Mouse (Mus musculus): ENCODE data around the gene Cd163. TPM values are rescaled to one million over a fixed set of nuclear protein-coding genes. Genes with fewer than 3 reads are reported as not detected.

The Cd163 gene
- polyA plus RNA-seq, 1 experiment from 2014 or later, result 0.07 TPM

DNA sequence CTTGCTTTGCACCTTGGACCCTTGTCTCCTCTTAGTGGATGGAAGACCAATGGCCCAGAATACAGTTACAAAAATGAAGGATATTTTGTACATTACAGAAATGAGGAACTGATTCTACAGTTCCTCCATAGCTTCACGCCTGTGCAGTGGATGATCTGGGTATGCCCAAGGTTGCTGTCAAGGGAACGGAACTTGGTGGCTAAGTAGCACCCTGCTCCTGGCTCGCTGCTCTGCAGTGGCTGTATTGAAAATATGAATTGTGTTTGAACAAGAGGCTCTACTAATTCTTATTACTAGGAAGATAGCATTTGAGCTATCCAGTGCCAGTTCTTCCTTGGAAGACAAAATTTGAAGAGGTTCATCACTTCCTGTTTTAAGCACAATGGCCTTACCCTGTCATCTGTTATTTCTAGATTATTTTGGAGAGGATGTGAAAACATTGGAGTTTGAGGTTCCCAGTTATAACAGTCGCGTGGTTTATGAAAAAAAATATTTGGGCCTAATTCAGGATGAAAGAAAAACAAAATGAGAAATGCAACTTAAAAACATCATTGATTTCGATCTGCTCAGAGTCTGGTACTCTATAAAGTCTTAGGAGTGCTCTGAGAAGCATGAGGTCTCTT, 69.2 kb downstream of the Cd163 start:
- H3K4me3 ChIP-seq, result no peak overlapping the region
- no peaks in the 10 kb centered on the region for H3K27me3 ChIP-seq (replicated peaks)
- H3K4me2 ChIP-seq, result no peak overlapping the region
- no peaks in the 10 kb centered on the region for H3K4me1 ChIP-seq
- H3K9ac ChIP-seq, result no peak overlapping the region
- no peak for ATAC-seq (ENCODE audit: extremely low read depth, insufficient number of reproducible peaks, low FRiP score, low TSS enrichment)
- WGBS, result 75% methylated on average over 6 of the region's 6 CpGs
- no peak overlapping the region for H3K27ac ChIP-seq (replicated peaks)
- H3K9me3 ChIP-seq, result no peaks in the 10 kb centered on the region
- H3K36me3 ChIP-seq, result no peaks in the 10 kb centered on the region

DNA sequence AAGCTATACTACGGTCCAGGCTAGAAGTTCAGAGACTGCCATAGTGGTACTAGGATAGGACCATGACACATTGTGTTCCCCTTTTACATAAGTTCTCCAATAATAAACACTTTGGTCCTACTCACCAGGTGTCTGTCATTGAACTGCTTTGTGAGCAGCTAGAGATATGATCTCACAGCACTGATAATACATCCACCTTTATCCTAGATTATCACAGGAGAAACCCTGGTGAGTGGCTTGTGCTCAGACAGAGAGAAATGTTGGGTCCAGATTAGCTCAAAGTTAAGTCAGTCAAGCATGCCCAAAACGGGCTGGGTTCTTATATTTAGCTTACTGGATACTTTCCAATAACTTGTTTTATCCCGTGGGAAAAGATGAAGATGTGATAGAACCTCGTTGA, 70.2 kb downstream of the Cd163 start:
- Histone ChIP-seq H3K27me3 (replicated peaks) (no peaks in the 10 kb centered on the region), H3K27ac (replicated peaks) (no peak overlapping the region), H3K4me3 (no peak overlapping the region), H3K9me3 (no peaks in the 10 kb centered on the region), H3K9ac (no peak overlapping the region), H3K4me2 (no peak overlapping the region), H3K4me1 (no peaks in the 10 kb centered on the region), H3K36me3 (no peaks in the 10 kb centered on the region)
- 67% methylated on average over 4 of the region's 4 CpGs for whole genome bisulfite sequencing
- no peak for ATAC-seq (ENCODE audit: extremely low read depth, insufficient number of reproducible peaks, low FRiP score, low TSS enrichment)

DNA sequence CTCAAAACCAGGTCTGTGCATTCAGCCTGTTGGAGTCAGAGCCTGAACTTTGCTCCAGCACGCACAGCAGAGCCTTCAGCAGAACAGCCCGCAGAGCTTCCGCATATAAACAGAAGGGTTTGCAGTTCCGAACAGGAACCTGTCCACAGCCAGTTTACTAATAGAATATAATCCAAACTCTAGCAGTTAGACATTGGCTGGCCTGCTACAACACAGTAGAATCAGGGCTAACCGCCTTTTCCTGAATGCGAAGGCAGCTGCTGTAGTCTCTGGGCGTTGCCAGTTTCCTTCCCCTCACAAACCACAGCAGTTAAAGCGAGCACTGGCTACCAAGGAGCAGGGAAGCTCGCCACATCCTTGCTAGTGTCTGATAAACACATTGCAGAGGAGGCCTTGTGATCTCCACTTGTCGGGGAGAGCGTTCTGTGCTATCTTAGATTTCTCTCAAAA, 71.0 kb downstream of the Cd163 start:
- Histone ChIP-seq H3K4me3 (no peak overlapping the region), H3K9ac (no peak overlapping the region), H3K27me3 (replicated peaks) (no peaks in the 10 kb centered on the region), H3K36me3 (no peaks in the 10 kb centered on the region), H3K4me1 (no peaks in the 10 kb centered on the region), H3K9me3 (no peaks in the 10 kb centered on the region), H3K4me2 (no peak overlapping the region), H3K27ac (replicated peaks) (no peak overlapping the region)
- WGBS, result 56% methylated on average over 11 of the region's 11 CpGs
- ATAC-seq (ENCODE audit: extremely low read depth, insufficient number of reproducible peaks, low FRiP score, low TSS enrichment), result no peak

DNA sequence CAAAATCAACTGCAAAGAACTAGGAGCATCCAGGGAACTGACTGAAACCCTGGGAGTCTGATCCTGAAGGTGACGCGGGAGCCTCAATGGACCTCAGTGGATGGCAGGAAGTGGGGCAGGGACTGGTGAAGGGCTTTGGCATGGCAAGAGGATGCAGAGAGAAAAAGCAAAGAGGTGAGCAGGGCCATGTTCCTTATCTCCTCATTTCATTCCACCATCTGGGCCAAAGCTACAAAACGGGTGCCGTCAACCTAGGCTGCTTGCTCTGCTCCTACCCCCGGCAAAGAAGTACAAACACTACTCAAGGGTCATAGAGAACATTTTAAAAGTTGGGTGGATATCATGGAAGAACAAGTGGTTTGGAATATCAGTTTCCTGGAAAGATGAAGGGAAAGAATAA, 71.9 kb downstream of the Cd163 start:
- WGBS, result 59% methylated on average over 5 of the region's 5 CpGs
- Histone ChIP-seq H3K27me3 (replicated peaks) (no peaks in the 10 kb centered on the region), H3K9me3 (no peaks in the 10 kb centered on the region), H3K9ac (no peak overlapping the region), H3K4me2 (no peak overlapping the region), H3K36me3 (no peaks in the 10 kb centered on the region), H3K4me3 (no peak overlapping the region), H3K27ac (replicated peaks) (no peak overlapping the region), H3K4me1 (no peaks in the 10 kb centered on the region)
- no peak for ATAC-seq (ENCODE audit: extremely low read depth, insufficient number of reproducible peaks, low FRiP score, low TSS enrichment)

DNA sequence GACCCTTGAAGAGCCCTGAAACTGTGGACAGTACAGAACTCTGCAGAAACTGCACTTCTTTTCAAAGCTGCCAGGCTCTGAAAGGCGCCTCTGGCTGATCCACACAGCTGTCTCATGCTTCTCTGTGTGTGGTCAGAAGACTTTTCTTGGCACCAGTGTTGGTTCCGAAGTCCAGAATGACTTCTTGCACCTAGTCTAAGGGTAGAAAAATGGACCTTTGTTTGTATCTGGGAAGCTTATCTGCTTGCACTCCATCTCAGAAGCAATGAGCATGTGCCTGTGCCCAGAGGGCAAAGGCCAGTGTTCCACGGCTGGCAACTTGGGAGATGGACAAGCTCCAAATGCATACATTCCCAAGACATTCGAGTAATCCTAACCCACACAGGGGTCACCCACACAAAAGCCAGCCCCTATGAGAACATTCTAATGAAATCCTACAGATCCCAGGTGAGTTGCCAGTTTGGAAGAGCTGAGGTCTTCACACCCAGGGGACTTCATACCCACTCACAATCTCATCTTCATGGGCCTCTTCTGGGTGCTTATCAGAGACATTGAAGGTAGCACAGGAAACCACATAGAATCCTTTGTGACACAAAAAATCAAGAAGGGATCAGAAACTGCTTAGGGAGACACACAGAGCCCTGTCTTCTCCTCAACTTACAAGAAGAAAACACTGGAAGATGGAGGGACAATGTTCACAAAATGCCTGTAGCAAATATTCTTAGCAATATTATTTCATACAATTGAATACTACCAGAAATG, 73.2 kb downstream of the Cd163 start:
- H3K4me2 ChIP-seq, result no peak overlapping the region
- 60% methylated on average over 4 of the region's 4 CpGs for WGBS
- H3K36me3 ChIP-seq, result no peaks in the 10 kb centered on the region
- H3K27me3 ChIP-seq (replicated peaks), result no peaks in the 10 kb centered on the region
- no peaks in the 10 kb centered on the region for H3K4me1 ChIP-seq
- no peak overlapping the region for H3K27ac ChIP-seq (replicated peaks)
- no peaks in the 10 kb centered on the region for H3K9me3 ChIP-seq
- no peak overlapping the region for H3K4me3 ChIP-seq
- no peak for ATAC-seq (ENCODE audit: extremely low read depth, insufficient number of reproducible peaks, low FRiP score, low TSS enrichment)
- no peak overlapping the region for H3K9ac ChIP-seq

DNA sequence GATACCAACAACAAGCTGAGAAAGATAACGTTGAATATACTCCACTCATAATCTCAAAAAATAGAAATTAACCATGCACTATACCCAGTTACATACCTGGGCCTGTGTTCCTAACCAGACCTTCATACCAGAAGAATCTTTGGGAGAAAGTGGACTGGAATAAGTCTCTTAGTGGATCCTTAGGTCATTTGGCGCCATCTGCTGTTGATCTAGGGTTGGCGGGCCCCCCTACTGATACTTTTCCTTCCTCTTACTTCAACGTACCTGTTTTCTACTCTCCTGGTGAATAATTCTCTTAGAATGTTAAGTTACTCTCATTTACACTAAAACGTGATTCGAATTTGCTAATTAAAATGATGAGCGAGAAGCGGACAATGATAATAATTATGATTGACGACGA, 74.9 kb downstream of the Cd163 start:
- Histone ChIP-seq H3K27me3 (replicated peaks) (no peaks in the 10 kb centered on the region), H3K4me1 (no peaks in the 10 kb centered on the region), H3K9ac (no peak overlapping the region), H3K27ac (replicated peaks) (no peak overlapping the region), H3K4me3 (no peak overlapping the region), H3K9me3 (no peaks in the 10 kb centered on the region), H3K36me3 (no peaks in the 10 kb centered on the region), H3K4me2 (no peak overlapping the region)
- no peak for ATAC-seq (ENCODE audit: extremely low read depth, insufficient number of reproducible peaks, low FRiP score, low TSS enrichment)
- WGBS, result 23% methylated on average over 10 of the region's 10 CpGs

Other genes starting within 250 kb of the Cd163 start
- gene Vmn2r27, start 72.8 kb upstream of the Cd163 start, polyA plus RNA-seq (2015; fragmentation: Nextera tagmentation; extraction: Ambion mirVana), result not detected in 2 replicates
- gene Pex5, start 110.4 kb downstream of the Cd163 start, polyA plus RNA-seq (2015; fragmentation: Nextera tagmentation; extraction: Ambion mirVana), result 23.2 and 23.7 TPM in 2 replicates
- gene Clstn3, start 160.1 kb downstream of the Cd163 start, polyA plus RNA-seq (2015; fragmentation: Nextera tagmentation; extraction: Ambion mirVana), result 1.1 and 1.9 TPM in 2 replicates
- gene C1rl, start 188.5 kb downstream of the Cd163 start, polyA plus RNA-seq (2015; fragmentation: Nextera tagmentation; extraction: Ambion mirVana), result 0.46 and 0.52 TPM in 2 replicates
- 0.40 and 0.68 TPM in 2 replicates for gene C1ra, start 207.7 kb downstream of the Cd163 start, polyA plus RNA-seq (2015; fragmentation: Nextera tagmentation; extraction: Ambion mirVana)
- gene C1s1, start 237.7 kb downstream of the Cd163 start, polyA plus RNA-seq (2015; fragmentation: Nextera tagmentation; extraction: Ambion mirVana), result 0.74 and 1.0 TPM in 2 replicates